Mouse (Mus musculus) limb, embryonic 10.5 days (tissue): Measurements from ENCODE around the gene Tdrkh. TPM values are rescaled to one million over a fixed set of nuclear protein-coding genes. Genes with fewer than 3 reads are reported as not detected.

Experiments used
- DNase-seq: peaks from one replicate; pipeline ENCODE4 v3.0.0-alpha.2; 2017; ENCODE audit warnings: low spot score
- H3K27ac ChIP-seq: fragments of 300-500 bp; sonication (generic); 2 replicates; pipeline ENCODE4 v1.5.1; 2016; ENCODE audit warnings: mild to moderate bottlenecking
- H3K27me3 ChIP-seq: fragments of 300-500 bp; sonication (generic); 2 replicates; pipeline ENCODE4 v1.6.1; 2016; ENCODE audit warnings: low read depth, mild to moderate bottlenecking; ENCODE audit not compliant: poor library complexity, severe bottlenecking
- H3K36me3 ChIP-seq: fragments of 300-500 bp; sonication (generic); 2 replicates; pipeline ENCODE4 v1.6.1; 2016; ENCODE audit warnings: mild to moderate bottlenecking, moderate library complexity
- H3K4me1 ChIP-seq: fragments of 300-500 bp; sonication (generic); 2 replicates; pipeline ENCODE4 v1.6.1; 2016
- H3K4me3 ChIP-seq: fragments of 300-500 bp; sonication (generic); 2 replicates; pipeline ENCODE4 v1.5.1; 2016; ENCODE audit warnings: mild to moderate bottlenecking, moderate library complexity
- H3K9me3 ChIP-seq: fragments of 300-500 bp; sonication (generic); replicated peaks from 2 replicates; pipeline ENCODE4 v1.6.1; 2016; ENCODE audit warnings: mild to moderate bottlenecking
- WGBS: fragments of 180-500 bp; shearing (Covaris S2); methylation state at CpG from one replicate; pipeline ENCODE4 v1.1.7; 2016; 5-methylcytosine and 5-hydroxymethylcytosine counted together
- polyA plus RNA-seq: library from polyadenylated mRNA; unstranded; fragments of >200 nt; fragmentation: Nextera tagmentation; extraction: Ambion mirVana; gene quantifications from 2 replicates; pipeline ENCODE4 v1.2.1, GENCODE M21; 2016

Gene Tdrkh
- polyA plus RNA-seq, 1 experiment from 2014 or later = 6.6 TPM

- no peak overlapping the region for H3K27ac ChIP-seq
- peaks cover 42% of the 10 kb centered on the region for H3K4me1 ChIP-seq
- no peak overlapping the region for H3K4me3 ChIP-seq
- no peak for DNase-seq
- H3K36me3 ChIP-seq = no peaks in the 10 kb centered on the region
- no peaks in the 10 kb centered on the region for H3K9me3 ChIP-seq
- peaks cover 14% of the 10 kb centered on the region for H3K27me3 ChIP-seq
- WGBS = 67% methylated on average over 5 of the region's 5 CpGs
Observed at GRCm38 (mm10) chr3:94473567-94474232, 60.6 kb downstream of the Tdrkh start.

GRCm38 (mm10) chr3:94476301-94477035, 63.4 kb downstream of the Tdrkh start:
- no peaks in the 10 kb centered on the region for H3K36me3 ChIP-seq
- whole genome bisulfite sequencing = 44% methylated on average over 8 of the region's 8 CpGs
- no peak overlapping the region for H3K4me3 ChIP-seq
- no peaks in the 10 kb centered on the region for H3K9me3 ChIP-seq
- no peak for DNase-seq
- H3K27ac ChIP-seq = no peak overlapping the region
- H3K4me1 ChIP-seq = peaks cover 57% of the 10 kb centered on the region
- H3K27me3 ChIP-seq = peaks cover 41% of the 10 kb centered on the region

DNA sequence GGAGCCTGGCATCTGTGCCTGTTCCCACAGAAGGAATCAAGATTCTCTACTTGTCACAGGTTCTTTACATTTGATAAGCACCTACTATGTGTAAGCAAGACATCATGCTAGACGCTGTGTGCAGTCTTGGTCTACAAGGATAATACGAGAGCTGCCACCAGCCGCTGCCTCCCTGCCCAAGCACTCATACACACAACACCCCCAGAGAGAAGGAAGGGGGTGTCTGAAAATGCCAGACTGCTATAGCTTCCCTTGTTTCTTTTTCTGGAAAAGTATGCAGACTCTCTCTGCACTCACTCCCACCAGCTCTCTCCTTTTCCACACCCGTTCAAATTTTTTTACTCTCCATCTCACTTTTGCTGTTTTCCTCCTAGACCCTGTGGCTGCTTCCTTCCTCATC, 64.4 kb downstream of the Tdrkh start:
- H3K27ac ChIP-seq = no peak overlapping the region

GRCm38 (mm10) chr3:94477981-94478422, 64.9 kb downstream of the Tdrkh start, which contains the start of gene Celf3:
Gene Celf3 (plus strand): TSS chr3:94478295.
- peak; percentile 59 for DNase-seq
- no peak within 1 kb of the TSS for H3K27ac ChIP-seq
- H3K4me1 ChIP-seq = peaks cover 47% of the 10 kb centered on the region
- peak within 1 kb of the TSS; percentile 28; the same call in 1 of the 2 replicates for H3K4me3 ChIP-seq
- H3K36me3 ChIP-seq = no peaks in the 10 kb centered on the region
- 0% methylated on average over 14 of the region's 14 CpGs for WGBS
- H3K27me3 ChIP-seq = peaks cover 48% of the 10 kb centered on the region
- no peaks in the 10 kb centered on the region for H3K9me3 ChIP-seq

More for the DNA sequence above, 64.4 kb downstream of the Tdrkh start:
- H3K9me3 ChIP-seq = no peaks in the 10 kb centered on the region
- H3K4me1 ChIP-seq = peaks cover 52% of the 10 kb centered on the region
- no peak for DNase-seq
- no peak overlapping the region for H3K4me3 ChIP-seq
- 65% methylated on average over 4 of the region's 4 CpGs for WGBS
- peaks cover 48% of the 10 kb centered on the region for H3K27me3 ChIP-seq
- H3K36me3 ChIP-seq = no peaks in the 10 kb centered on the region

DNA sequence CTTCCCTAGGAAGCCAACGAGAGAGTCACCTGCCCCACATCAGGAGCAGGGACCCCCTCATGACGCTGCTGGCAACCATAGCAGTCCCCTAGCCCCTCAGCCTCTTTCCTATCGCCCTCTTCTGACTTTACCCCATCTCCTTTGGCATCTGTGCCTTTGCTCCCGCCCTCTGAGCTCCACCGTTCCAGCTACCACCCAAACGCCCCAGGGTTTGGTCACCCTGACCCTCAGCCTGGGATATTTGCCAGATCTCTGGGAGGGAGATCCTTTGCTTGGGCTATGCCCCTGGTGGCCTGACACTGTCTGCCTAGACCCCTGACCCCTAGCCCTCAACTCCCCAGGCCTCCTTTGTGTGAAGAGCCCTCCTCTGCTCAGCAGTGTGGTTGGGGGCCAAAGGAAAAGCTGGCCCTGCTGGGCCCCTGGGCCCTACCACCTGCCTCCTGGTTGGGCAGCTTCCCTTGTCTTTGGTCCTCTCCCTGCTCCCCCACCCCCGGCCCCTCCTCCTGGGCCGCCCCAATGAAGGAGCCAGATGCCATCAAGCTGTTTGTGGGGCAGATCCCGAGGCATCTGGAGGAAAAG, 65.6 kb downstream of the Tdrkh start:
- Histone ChIP-seq H3K4me1 (peaks cover 44% of the 10 kb centered on the region), H3K27me3 (peaks cover 48% of the 10 kb centered on the region), H3K9me3 (no peaks in the 10 kb centered on the region), H3K27ac (no peak overlapping the region), H3K36me3 (no peaks in the 10 kb centered on the region), H3K4me3 (peak overlapping the region; percentile 28; the same call in 1 of the 2 replicates)
- DNase-seq = no peak
- 7% methylated on average over 9 of the region's 9 CpGs for WGBS

GRCm38 (mm10) chr3:94479564-94479963, 66.5 kb downstream of the Tdrkh start:
- Histone ChIP-seq H3K9me3 (no peaks in the 10 kb centered on the region), H3K27me3 (peaks cover 48% of the 10 kb centered on the region), H3K36me3 (no peaks in the 10 kb centered on the region), H3K27ac (no peak overlapping the region), H3K4me1 (peaks cover 53% of the 10 kb centered on the region), H3K4me3 (peak overlapping the region; percentile 20; the same call in 1 of the 2 replicates)
- 6% methylated on average over 11 of the region's 11 CpGs for WGBS
- DNase-seq = peak; percentile 63

- Histone ChIP-seq H3K4me3 (peak within 1 kb of the TSS; percentile 20; the same call in 1 of the 2 replicates), H3K36me3 (no peaks in the 10 kb centered on the region), H3K27me3 (peaks cover 48% of the 10 kb centered on the region), H3K9me3 (no peaks in the 10 kb centered on the region), H3K4me1 (peaks cover 61% of the 10 kb centered on the region), H3K27ac (no peak within 1 kb of the TSS)
- WGBS = 5% methylated on average over 16 of the region's 16 CpGs
- no peak for DNase-seq
Observed at GRCm38 (mm10) chr3:94480291-94480884, 67.3 kb downstream of the Tdrkh start, which contains the start of gene Riiad1. Gene Riiad1 (minus strand): TSS chr3:94480341.

- no peak overlapping the region for H3K4me3 ChIP-seq
- WGBS = 76% methylated on average over 4 of the region's 4 CpGs
- no peak for DNase-seq
- H3K4me1 ChIP-seq = peaks cover 63% of the 10 kb centered on the region
- no peaks in the 10 kb centered on the region for H3K36me3 ChIP-seq
- no peak overlapping the region for H3K27ac ChIP-seq
- no peaks in the 10 kb centered on the region for H3K9me3 ChIP-seq
- peaks cover 48% of the 10 kb centered on the region for H3K27me3 ChIP-seq
Observed at GRCm38 (mm10) chr3:94481429-94481828, 68.4 kb downstream of the Tdrkh start.

- Histone ChIP-seq H3K4me3 (no peak overlapping the region), H3K4me1 (peaks cover 59% of the 10 kb centered on the region), H3K27ac (no peak overlapping the region), H3K27me3 (peaks cover 43% of the 10 kb centered on the region), H3K36me3 (no peaks in the 10 kb centered on the region), H3K9me3 (no peaks in the 10 kb centered on the region)
- WGBS = 83% methylated on average over 17 of the region's 17 CpGs
- no peak for DNase-seq
Observed at GRCm38 (mm10) chr3:94482764-94483385, 69.8 kb downstream of the Tdrkh start.

- no peak overlapping the region for H3K4me3 ChIP-seq
- 23% methylated on average over 20 of the region's 20 CpGs for WGBS
- no peaks in the 10 kb centered on the region for H3K9me3 ChIP-seq
- H3K27ac ChIP-seq = no peak overlapping the region
- no peaks in the 10 kb centered on the region for H3K36me3 ChIP-seq
- DNase-seq = peak; percentile 82
- H3K27me3 ChIP-seq = peaks cover 32% of the 10 kb centered on the region
- peaks cover 49% of the 10 kb centered on the region for H3K4me1 ChIP-seq
Observed at GRCm38 (mm10) chr3:94483790-94484439, 70.8 kb downstream of the Tdrkh start.
